Mouse (Mus musculus) common myeloid progenitor, adult 5-6 weeks (primary cell): ENCODE measurements around the gene Mtap. TPM values are rescaled to one million over a fixed set of nuclear protein-coding genes. Genes with fewer than 3 reads are reported as not detected.
A peak's percentile ranks its signal among the peaks of the same experiment; 100 is the strongest.

Experiments
- ATAC-seq: replicated peaks from 2 replicates; pipeline ENCODE4 v1.8.0; 2016; ENCODE audit warnings: low read depth, mild to moderate bottlenecking, moderate TSS enrichment, inconsistent platforms; ENCODE audit not compliant: poor library complexity, severe bottlenecking
- total RNA-seq: library from RNA; stranded (forward); fragments of 200-1000, 187-1606 nt; gene quantifications from 2 replicates; pipeline ENCODE4 v1.2.3, GENCODE M21; 2017

Gene Mtap
- total RNA-seq, 1 experiment from 2014 or later, result 43.8 TPM

GRCm38 (mm10) chr4:89197128-89197527 is 60.2 kb downstream of the Mtap start:
- no peak for ATAC-seq

DNA sequence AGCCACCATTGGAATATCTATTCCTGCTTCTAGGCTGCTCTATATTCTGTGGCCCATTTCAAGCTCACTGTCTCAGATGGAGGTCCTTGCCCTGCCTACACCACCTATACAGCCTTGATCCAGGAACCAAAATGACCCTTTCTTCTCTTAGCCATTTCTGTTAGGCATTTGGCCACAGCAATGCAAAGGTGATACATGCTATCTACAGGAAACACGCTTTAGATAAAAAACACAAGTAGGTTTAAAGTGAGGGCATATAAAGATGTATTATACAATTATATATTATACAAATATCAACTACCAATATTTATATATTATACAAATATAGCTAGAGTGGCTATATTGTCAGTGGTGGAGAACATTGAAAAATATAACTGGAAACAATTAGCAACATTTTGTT is 63.9 kb downstream of the Mtap start:
- ATAC-seq, result no peak

DNA sequence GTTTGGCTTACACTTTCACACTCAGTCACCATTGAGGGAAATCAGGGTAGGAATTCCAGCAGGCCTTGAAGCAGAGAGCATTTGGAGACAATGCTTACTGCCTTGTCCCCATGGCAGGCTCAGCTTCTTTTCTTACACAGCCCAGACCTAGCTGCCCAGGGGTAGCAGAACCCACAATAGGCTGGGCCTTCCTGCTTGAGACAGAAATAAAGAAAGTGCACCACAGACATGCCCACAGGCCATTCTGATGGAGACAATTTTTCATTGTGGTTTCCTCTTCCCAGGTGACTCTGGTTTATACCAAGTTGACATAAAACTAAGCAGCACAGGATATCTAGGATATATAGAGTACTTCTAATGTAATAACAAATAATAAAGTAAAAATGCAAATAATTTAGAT is 72.4 kb downstream of the Mtap start:
- ATAC-seq, result 0 out of 2 replicates have a peak, but pooled peaks have one; percentile 28

- ATAC-seq, result no peak
Measured at GRCm38 (mm10) chr4:89210314-89210713, 73.4 kb downstream of the Mtap start.

- ATAC-seq, result peak; percentile 97
Measured at GRCm38 (mm10) chr4:89212178-89212577, 75.3 kb downstream of the Mtap start.

Other genes starting within 250 kb of the Mtap start
- gene Cdkn2a, start 157.5 kb downstream of the Mtap start, total RNA-seq, result not detected in 2 replicates
- not detected in 2 replicates for gene Cdkn2b, start 173.9 kb downstream of the Mtap start, total RNA-seq